Mouse (Mus musculus) limb, embryonic 15.5 days (tissue): Measurements from ENCODE around the gene Zfp263. TPM values are rescaled to one million over a fixed set of nuclear protein-coding genes. Genes with fewer than 3 reads are reported as not detected.

Experiments used
- ATAC-seq: fragments of 200-750 bp; cut with Nextera tagmentation; 2 replicates; pipeline ENCODE4 v1.8.0; 2017; ENCODE audit warnings: low read depth, moderate TSS enrichment; ENCODE audit not compliant: insufficient number of reproducible peaks, low FRiP score, low TSS enrichment
- H3K27ac ChIP-seq: fragments of 300-500 bp; sonication (generic); 2 replicates; pipeline ENCODE4 v1.5.1; 2015; ENCODE audit warnings: moderate library complexity, mild to moderate bottlenecking, inconsistent platforms
- H3K27me3 ChIP-seq: fragments of 300-500 bp; sonication (generic); 2 replicates; pipeline ENCODE4 v1.6.1; 2015; ENCODE audit warnings: inconsistent platforms
- H3K36me3 ChIP-seq: fragments of 300-500 bp; sonication (generic); 2 replicates; pipeline ENCODE4 v1.6.1; 2015; ENCODE audit warnings: inconsistent platforms
- H3K4me1 ChIP-seq: fragments of 300-500 bp; sonication (generic); 2 replicates; pipeline ENCODE4 v1.6.1; 2015; ENCODE audit warnings: inconsistent platforms
- H3K4me2 ChIP-seq: fragments of 300-500 bp; sonication (generic); 2 replicates; pipeline ENCODE4 v1.6.1; 2015; ENCODE audit warnings: mild to moderate bottlenecking, inconsistent platforms
- H3K4me3 ChIP-seq: fragments of 300-500 bp; sonication (generic); 2 replicates; pipeline ENCODE4 v1.5.1; 2015; ENCODE audit warnings: mild to moderate bottlenecking, inconsistent platforms
- H3K9ac ChIP-seq: fragments of 300-500 bp; sonication (generic); 2 replicates; pipeline ENCODE4 v1.6.1; 2015; ENCODE audit warnings: inconsistent platforms
- H3K9me3 ChIP-seq: fragments of 300-500 bp; sonication (generic); 2 replicates; pipeline ENCODE4 v1.6.1; 2016; ENCODE audit warnings: inconsistent platforms
- WGBS: fragments of 180-500 bp; shearing (Covaris S2); methylation state at CpG from one replicate; pipeline ENCODE4 v1.1.7; 2015; 5-methylcytosine and 5-hydroxymethylcytosine counted together
- polyA plus RNA-seq: library from polyadenylated mRNA; unstranded; fragments of >200 nt; fragmentation: Nextera tagmentation; extraction: Ambion mirVana; gene quantifications from 2 replicates; pipeline ENCODE4 v1.2.1, GENCODE M21; 2015

Gene Zfp263
- polyA plus RNA-seq, 1 experiment from 2014 or later = 46.4 TPM

DNA sequence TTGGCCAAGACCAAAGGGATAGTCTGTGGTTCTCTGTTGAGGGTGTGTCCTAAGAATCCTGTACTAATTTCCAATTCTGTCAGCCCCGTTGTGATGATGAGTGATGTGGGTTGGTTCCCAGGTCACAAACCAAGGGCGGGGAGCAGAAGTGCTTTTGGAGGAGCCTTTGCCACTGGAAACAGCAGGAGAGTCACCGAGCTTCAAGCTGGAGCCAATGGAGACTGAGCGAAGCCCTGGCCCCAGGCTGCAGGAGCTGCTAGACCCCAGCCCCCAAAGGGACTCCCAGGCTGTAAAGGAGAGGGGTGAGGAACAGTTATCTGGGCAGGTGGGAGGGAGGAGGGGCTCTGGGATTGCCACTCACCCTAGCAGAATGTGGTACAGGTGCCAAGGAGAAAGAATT is 1.8 kb downstream of the Zfp263 start:
- H3K9me3 ChIP-seq = peaks cover 24% of the 10 kb centered on the region
- H3K4me3 ChIP-seq = peak overlapping the region; percentile 85; the same call in 1 of the 2 replicates
- H3K9ac ChIP-seq = no peak overlapping the region
- H3K27me3 ChIP-seq = no peaks in the 10 kb centered on the region
- no peak for ATAC-seq
- peak overlapping the region; percentile 83 for H3K4me2 ChIP-seq
- H3K27ac ChIP-seq = no peak overlapping the region
- 95% methylated on average over 4 of the region's 4 CpGs for WGBS
- peaks cover 47% of the 10 kb centered on the region for H3K36me3 ChIP-seq
- peaks cover 20% of the 10 kb centered on the region for H3K4me1 ChIP-seq

DNA sequence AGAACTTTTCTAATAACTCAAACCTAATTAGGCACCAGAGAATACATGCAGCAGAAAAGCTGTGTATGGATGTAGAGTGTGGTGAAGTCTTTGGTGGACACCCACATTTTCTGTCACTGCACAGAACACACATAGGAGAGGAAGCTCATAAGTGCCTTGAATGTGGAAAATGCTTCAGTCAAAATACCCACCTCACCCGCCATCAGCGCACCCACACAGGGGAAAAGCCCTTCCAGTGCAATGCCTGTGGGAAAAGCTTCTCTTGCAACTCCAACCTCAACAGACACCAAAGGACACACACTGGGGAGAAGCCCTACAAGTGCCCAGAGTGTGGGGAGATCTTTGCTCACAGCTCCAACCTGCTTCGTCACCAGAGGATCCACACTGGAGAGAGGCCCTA is 5.1 kb downstream of the Zfp263 start:
- no peak for ATAC-seq
- peaks cover 67% of the 10 kb centered on the region for H3K36me3 ChIP-seq
- no peak overlapping the region for H3K9ac ChIP-seq
- H3K27me3 ChIP-seq = no peaks in the 10 kb centered on the region
- H3K4me3 ChIP-seq = no peak overlapping the region
- WGBS = 100% methylated on average over 3 of the region's 3 CpGs
- no peak overlapping the region for H3K27ac ChIP-seq
- peaks cover 30% of the 10 kb centered on the region for H3K9me3 ChIP-seq
- H3K4me1 ChIP-seq = peaks cover 16% of the 10 kb centered on the region
- H3K4me2 ChIP-seq = no peak overlapping the region

DNA sequence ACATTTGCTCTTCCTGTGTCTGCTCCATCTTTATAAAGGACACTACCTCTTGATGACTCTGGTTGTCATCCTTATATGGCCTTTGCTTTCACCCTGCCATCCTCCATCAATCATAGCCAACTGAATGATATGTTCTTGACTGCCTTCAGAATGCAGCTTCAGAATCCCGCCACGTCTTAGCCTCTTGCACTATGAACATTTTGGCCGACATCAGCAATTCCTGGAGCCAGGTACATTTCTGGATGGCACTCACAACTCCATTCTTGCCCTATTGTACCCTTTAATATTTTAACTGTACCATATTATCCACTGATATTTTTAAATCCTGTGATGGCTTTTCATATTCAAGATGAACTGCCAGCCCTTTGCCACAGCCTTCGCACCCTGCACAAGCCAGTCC is 27.7 kb downstream of the Zfp263 start:
- 90% methylated on average over 4 of the region's 4 CpGs for WGBS

DNA sequence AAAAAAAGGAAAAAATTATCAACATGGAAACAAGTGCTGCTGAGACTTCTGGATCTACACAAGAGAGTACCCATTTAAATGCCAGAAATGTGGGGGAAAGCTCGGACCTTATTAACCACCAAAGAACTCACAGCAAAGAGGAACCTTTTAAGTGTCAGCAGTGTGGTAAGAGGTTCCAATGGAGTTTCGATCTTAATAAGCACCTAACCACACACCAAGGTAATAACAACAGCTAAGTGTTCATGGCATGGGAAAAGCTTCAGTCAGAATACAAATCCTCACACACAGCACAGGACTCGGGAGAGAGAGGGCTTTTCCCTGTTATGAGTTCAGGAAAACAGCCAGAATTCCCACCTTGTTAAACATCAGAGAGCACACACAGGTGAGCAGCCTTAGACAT is 32.5 kb downstream of the Zfp263 start:
- H3K4me3 ChIP-seq = no peak overlapping the region
- no peaks in the 10 kb centered on the region for H3K27me3 ChIP-seq
- no peak overlapping the region for H3K4me2 ChIP-seq
- no peaks in the 10 kb centered on the region for H3K4me1 ChIP-seq
- H3K27ac ChIP-seq = no peak overlapping the region
- ATAC-seq = no peak
- WGBS = 56% methylated on average over 3 of the region's 3 CpGs
- H3K36me3 ChIP-seq = no peaks in the 10 kb centered on the region
- no peaks in the 10 kb centered on the region for H3K9me3 ChIP-seq
- no peak overlapping the region for H3K9ac ChIP-seq

More for the DNA sequence above, 27.7 kb downstream of the Zfp263 start:
- no peak overlapping the region for H3K4me2 ChIP-seq
- H3K9ac ChIP-seq = no peak overlapping the region
- H3K36me3 ChIP-seq = no peaks in the 10 kb centered on the region
- no peaks in the 10 kb centered on the region for H3K4me1 ChIP-seq
- no peaks in the 10 kb centered on the region for H3K27me3 ChIP-seq
- H3K9me3 ChIP-seq = no peaks in the 10 kb centered on the region
- no peak overlapping the region for H3K27ac ChIP-seq
- H3K4me3 ChIP-seq = no peak overlapping the region
- no peak for ATAC-seq

DNA sequence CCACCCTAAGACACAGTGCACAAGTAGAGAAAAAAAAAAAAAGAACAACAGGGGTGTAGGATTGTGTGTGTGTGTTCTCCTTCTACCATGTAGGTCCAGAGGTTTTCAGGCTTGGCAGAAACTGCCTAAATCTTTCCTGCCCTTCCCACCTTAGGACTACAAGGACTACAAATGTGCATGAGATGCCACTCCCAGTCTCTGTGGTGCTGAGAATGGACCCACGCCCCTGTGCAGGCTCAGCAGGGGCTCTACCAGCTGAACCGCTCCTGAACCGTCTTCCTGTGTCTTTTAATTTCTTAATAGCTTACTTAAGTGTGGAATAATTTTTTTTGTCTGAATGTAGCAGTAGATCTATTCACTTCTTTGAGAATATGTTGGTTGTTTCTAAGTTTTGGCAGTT is 34.1 kb downstream of the Zfp263 start:
- no peak overlapping the region for H3K27ac ChIP-seq
- no peak overlapping the region for H3K4me2 ChIP-seq
- H3K4me1 ChIP-seq = no peaks in the 10 kb centered on the region
- no peaks in the 10 kb centered on the region for H3K36me3 ChIP-seq
- H3K27me3 ChIP-seq = no peaks in the 10 kb centered on the region
- ATAC-seq = no peak
- no peak overlapping the region for H3K9ac ChIP-seq
- no peak overlapping the region for H3K4me3 ChIP-seq
- no peaks in the 10 kb centered on the region for H3K9me3 ChIP-seq
- 66% methylated on average over 3 of the region's 3 CpGs for WGBS

DNA sequence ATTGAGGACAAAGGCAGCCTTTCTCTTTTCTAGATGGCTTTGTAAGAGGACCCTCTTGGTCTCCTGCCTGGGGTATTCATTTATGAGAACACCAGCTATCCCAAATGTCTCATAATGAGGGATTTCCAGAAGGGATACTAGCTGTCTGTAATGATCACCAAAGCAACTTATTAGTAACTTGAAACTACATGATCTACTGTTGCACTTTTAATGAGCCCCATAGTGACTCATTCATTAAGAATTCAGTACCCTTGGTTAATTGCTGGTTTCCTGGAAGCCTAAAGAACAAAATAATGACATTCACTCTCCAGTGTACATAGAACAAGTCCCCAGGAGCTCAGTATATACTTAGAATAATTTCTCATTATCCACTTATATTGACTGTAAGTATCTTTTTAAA is 37.3 kb downstream of the Zfp263 start:
- H3K4me3 ChIP-seq = no peak overlapping the region
- no peaks in the 10 kb centered on the region for H3K36me3 ChIP-seq
- H3K9ac ChIP-seq = no peak overlapping the region
- no peaks in the 10 kb centered on the region for H3K9me3 ChIP-seq
- no peaks in the 10 kb centered on the region for H3K4me1 ChIP-seq
- no peak overlapping the region for H3K4me2 ChIP-seq
- ATAC-seq = no peak
- H3K27me3 ChIP-seq = no peaks in the 10 kb centered on the region
- no peak overlapping the region for H3K27ac ChIP-seq

DNA sequence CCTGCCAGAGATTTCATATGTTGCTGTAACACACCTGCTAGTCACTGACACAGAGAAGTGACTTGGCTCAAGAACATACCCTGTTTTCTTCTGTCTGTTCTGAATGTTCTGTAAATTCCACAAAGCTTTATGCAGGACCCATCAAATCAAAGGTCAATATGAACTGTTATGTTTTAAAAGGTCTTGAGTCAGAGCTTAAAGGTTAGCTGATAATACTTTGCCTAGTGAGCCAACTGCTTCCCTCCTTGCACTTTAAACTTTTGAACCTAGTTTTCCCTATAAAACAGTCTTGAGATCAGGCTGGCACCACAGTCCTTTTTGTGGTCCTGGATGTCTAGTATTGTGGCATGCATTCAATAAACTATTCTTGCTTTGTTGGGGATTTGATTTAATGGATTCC is 44.5 kb downstream of the Zfp263 start:
- H3K9ac ChIP-seq = no peak overlapping the region
- H3K4me3 ChIP-seq = no peak overlapping the region
- H3K9me3 ChIP-seq = no peaks in the 10 kb centered on the region
- no peak overlapping the region for H3K27ac ChIP-seq
- no peaks in the 10 kb centered on the region for H3K36me3 ChIP-seq
- no peak overlapping the region for H3K4me2 ChIP-seq
- H3K27me3 ChIP-seq = no peaks in the 10 kb centered on the region
- ATAC-seq = no peak
- H3K4me1 ChIP-seq = no peaks in the 10 kb centered on the region

Other genes starting within 250 kb of the Zfp263 start
- gene Olfr161, start 153.1 kb upstream of the Zfp263 start, polyA plus RNA-seq = not detected in 2 replicates
- gene Mefv, start 26.0 kb upstream of the Zfp263 start, polyA plus RNA-seq = 0.08 and 0.16 TPM in 2 replicates
- not detected in 2 replicates for gene Olfr15, start 86.8 kb downstream of the Zfp263 start, polyA plus RNA-seq
- 1.9 TPM in 2 replicates for gene Zfp174, start 103.2 kb downstream of the Zfp263 start, polyA plus RNA-seq
- gene Naa60, start 128.3 kb downstream of the Zfp263 start, polyA plus RNA-seq = 54.2 and 56.0 TPM in 2 replicates
- gene Zfp597, start 140.5 kb downstream of the Zfp263 start, polyA plus RNA-seq = 6.2 and 6.8 TPM in 2 replicates
- gene Gm20695, start 140.6 kb downstream of the Zfp263 start, polyA plus RNA-seq = 2.7 and 3.4 TPM in 2 replicates
- 6.1 and 7.7 TPM in 2 replicates for gene 1700037C18Rik, start 164.6 kb downstream of the Zfp263 start, polyA plus RNA-seq
- gene Cluap1, start 164.7 kb downstream of the Zfp263 start, polyA plus RNA-seq = 26.7 and 33.4 TPM in 2 replicates
- gene Nlrc3, start 232.5 kb downstream of the Zfp263 start, polyA plus RNA-seq = 1.00 and 1.2 TPM in 2 replicates